Mouse (Mus musculus) fat pad, adult 2 months (tissue): ENCODE measurements at regions not wholly inside any gene's neighbourhood (a gene's known extent, or its start where the extent isn't known, plus 50 kb on each side); places are given as distances from the start of the nearest gene placed in this dataset.

Experiments used
- DNase-seq: peaks from one replicate; pipeline ENCODE4 v3.0.0-alpha.2; 2011; ENCODE audit warnings: low read depth, low spot score; ENCODE audit errors: extremely low read depth

- DNase-seq = no peak
These were observed 437.5 kb upstream of the Mki67 start for GRCm38 (mm10) chr7:136153621-136154020.

GRCm38 (mm10) chr7:136159136-136159535, 443.0 kb upstream of the Mki67 start:
- no peak for DNase-seq

GRCm38 (mm10) chr7:136161526-136161925, 445.4 kb upstream of the Mki67 start:
- no peak for DNase-seq

- no peak for DNase-seq
These were observed 448.7 kb upstream of the Mki67 start for GRCm38 (mm10) chr7:136164834-136165233.

GRCm38 (mm10) chr7:136169261-136169660, 453.1 kb upstream of the Mki67 start:
- DNase-seq = no peak

- no peak for DNase-seq
These were observed 460.2 kb upstream of the Mki67 start for GRCm38 (mm10) chr7:136176373-136176772.

- no peak for DNase-seq
These were observed 464.8 kb upstream of the Mki67 start for GRCm38 (mm10) chr7:136180996-136181395.

- DNase-seq = no peak
These were observed 465.9 kb upstream of the Mki67 start for GRCm38 (mm10) chr7:136182101-136182500.

- DNase-seq = no peak
These were observed 480.4 kb upstream of the Mki67 start for GRCm38 (mm10) chr7:136196424-136197160.

- no peak for DNase-seq
These were observed 492.7 kb upstream of the Mki67 start for GRCm38 (mm10) chr7:136208879-136209278.

GRCm38 (mm10) chr7:136209299-136210171, 493.4 kb upstream of the Mki67 start:
- no peak for DNase-seq

- no peak for DNase-seq
These were observed 496.3 kb upstream of the Mki67 start for GRCm38 (mm10) chr7:136212492-136212891.

GRCm38 (mm10) chr7:136213057-136213961, 497.1 kb upstream of the Mki67 start:
- DNase-seq = no peak

GRCm38 (mm10) chr7:136213962-136214308, 497.8 kb upstream of the Mki67 start:
- no peak for DNase-seq

- DNase-seq = no peak
These were observed 498.3 kb upstream of the Mki67 start for GRCm38 (mm10) chr7:136214415-136214814.

GRCm38 (mm10) chr7:136216734-136217133, 500.6 kb upstream of the Mki67 start:
- no peak for DNase-seq

GRCm38 (mm10) chr7:136219564-136220244, 503.5 kb upstream of the Mki67 start:
- no peak for DNase-seq

GRCm38 (mm10) chr7:136220245-136221167, 504.3 kb upstream of the Mki67 start:
- DNase-seq = no peak

- no peak for DNase-seq
These were observed 505.5 kb upstream of the Mki67 start for GRCm38 (mm10) chr7:136221620-136222019.

- DNase-seq = no peak
These were observed 509.9 kb upstream of the Mki67 start for GRCm38 (mm10) chr7:136226031-136226430.
